Mouse (Mus musculus): ENCODE measurements around the gene Rbp3.

Gene Rbp3

DNA sequence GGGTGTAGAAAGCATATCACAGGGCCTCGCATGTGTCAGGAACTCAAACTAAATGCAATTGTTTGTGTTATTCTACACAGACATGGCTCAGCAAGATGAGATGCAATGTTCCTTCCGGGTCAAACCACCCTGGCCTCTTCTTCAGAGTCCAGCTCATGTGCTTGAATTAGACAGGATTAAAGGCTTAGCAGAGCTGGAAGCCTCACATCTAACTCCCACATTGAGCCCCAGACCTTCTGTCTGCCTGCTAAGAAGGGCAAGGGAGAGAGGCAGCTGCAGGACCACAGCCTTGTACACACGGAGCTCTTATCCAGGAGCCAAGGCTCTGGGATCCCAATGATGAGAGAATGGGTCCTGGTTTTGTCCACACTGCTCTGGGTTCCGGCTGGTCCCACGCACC lies at the start of gene Rbp3:
Gene Rbp3, plus strand, starts transcription at position 243 of the 400 bp plus-strand sequence.
- DNase-seq, result no peak

DNA sequence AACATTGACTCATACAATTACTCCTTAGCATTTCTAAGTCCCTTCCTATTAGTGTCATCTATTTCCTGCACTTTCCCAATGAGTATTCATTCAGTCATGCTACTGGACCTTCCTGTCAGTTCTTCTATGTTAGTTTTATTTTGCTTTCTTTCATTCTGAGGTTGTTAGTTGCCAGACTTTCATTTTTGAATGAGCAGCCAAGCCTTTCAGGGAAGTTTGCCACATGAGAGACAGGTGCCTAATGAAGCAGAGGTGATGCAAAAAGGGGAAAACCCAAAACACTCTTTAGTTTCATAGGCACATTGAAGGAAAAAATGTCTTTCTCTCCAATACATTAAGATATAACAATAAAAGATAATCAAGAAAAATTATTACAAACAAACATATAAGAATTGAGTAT lies 49.0 kb upstream of the Rbp3 start:
- no peak for DNase-seq

DNA sequence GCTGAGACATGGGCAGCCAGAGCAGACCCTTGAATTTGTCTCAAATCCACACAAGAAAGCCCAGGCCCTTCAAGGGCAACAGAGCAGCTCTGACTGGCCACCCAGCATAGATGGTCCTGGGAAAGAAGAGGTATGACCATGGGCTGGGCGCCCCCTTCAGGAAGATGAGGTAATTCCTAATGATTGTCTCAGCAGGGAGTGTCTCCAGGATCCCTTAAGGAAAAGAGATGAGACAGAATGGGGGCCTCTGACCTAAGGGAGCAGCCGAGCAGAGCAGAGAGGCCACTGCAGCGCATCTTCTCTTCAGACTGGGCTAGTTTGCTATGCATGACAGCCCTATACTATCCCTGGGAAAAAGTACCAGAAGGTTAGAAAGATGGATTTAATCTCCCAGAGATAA lies 40.1 kb upstream of the Rbp3 start:
- DNase-seq, result peak; percentile 18 to 20

DNA sequence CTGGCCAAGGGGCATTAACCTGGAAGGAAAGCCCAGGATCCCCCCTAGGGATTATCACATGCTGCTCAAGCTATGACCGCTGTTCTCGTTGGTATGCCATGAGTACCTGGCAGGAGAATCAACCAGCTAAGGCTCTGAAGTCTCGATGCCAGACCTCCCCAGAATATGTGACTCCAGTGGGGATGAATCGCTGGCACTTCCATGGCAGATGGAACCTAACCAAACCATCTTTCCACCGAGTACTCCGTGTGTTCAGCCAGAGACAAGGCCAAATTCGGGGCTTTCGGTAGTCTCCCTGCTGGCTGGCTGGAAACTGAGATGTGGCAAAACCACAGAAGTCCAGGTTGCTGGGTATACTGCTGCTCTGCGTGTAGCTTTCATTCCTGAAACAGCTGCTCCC lies 39.6 kb upstream of the Rbp3 start:
- DNase-seq, result no peak

DNA sequence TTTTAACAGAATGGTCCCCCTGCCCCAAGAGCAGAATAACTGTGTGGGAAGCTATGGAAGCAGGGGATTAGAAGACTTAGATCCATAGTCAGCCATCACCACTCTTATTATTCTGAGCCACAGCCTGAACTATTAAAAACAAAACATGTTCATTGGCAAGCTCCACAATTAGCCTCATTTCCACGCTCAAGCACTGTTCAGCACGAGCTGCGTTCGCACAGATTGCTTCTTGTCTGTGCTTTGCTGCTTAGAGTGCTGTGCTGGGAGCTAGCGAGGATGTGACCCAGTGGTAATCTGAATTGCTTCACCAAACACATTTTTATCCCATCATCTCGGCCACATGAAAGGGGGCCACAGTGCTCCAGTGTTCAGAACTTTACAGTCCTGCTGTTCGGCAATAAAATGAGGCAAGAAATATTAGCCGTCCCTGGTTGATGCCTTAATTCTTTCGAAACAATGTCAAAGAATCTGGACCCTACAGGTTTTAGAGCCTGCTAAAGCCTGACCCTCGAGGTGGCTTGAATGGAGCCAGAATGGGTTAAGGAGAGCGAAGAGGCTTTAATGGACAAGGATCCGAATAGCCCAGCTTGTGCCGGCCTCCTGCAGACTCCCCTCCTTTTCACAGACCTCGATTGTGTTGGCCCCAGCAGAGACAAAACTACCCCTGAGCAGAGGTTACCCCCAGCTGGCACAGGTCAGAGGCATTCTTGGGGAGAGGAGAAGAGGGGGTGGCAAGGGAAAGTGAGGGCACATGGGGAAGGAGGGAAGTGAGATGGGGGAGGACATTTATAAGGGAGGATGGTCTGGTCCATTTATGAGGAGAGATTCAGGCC lies 32.9 kb upstream of the Rbp3 start:
- DNase-seq, result no peak

DNA sequence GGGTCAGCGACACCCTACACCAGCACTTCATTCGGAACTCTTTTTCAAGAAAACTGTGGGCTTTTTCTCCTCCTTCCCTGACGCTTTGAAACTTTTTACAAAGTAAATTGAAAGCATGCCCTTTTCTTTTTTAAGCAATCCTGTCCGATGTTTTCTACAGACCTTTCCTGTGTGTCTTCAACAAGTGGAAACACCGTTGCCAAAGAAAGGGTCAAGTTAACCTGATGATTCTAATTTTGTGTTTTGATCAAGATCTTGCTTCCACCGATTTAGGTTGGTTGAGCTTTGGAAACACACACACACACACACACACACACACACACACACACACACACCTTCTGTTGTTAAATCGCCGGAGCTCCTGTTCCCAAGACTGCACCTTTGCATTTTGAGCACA lies 31.0 kb upstream of the Rbp3 start:
- DNase-seq, result no peak

DNA sequence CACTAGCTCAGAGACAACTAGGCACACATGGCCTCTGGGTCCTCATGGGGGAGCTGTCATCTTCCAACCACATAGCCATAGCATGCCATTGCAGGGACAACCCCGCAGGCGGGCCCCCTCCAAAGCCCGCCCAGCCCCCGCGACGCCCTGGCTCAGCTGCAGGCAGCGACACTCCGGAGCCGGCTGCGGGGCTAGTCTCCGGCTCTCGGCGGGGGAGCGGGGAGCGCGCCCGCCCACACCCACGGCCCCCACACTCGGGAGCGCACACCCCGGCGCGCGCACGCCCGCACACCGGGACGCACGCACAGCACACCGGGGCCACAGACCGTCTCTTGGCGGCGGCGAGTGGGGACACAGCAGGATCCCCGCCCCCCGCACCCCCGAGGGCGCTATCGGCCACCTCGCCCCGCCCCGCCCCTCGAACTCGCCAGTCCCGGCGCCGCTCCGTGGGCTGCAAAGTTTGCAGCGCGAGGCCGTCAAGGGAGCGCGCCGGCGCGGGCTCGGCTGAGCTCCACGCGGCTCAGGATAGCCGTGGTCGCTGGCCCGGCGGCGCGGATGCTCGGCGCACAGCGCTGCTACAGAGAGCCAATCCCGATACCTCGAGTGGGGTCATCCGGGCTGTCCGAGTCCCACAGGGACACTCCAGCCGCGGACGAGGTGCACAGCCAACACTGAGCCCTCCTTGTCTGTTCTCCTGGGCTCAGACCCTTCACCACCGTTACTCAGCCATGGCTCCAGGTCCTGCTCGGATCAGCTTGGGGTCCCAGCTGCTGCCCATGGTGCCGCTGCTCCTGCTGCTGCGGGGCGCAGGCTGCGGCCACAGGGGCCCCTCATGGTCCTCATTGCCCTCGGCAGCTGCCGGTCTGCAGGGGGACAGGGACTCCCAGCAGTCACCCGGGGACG lies 30.4 kb upstream of the Rbp3 start, which contains the start of gene Gdf10:
Gene Gdf10, plus strand, starts transcription at position 420 of the 903 bp plus-strand sequence.
- no peak for DNase-seq

DNA sequence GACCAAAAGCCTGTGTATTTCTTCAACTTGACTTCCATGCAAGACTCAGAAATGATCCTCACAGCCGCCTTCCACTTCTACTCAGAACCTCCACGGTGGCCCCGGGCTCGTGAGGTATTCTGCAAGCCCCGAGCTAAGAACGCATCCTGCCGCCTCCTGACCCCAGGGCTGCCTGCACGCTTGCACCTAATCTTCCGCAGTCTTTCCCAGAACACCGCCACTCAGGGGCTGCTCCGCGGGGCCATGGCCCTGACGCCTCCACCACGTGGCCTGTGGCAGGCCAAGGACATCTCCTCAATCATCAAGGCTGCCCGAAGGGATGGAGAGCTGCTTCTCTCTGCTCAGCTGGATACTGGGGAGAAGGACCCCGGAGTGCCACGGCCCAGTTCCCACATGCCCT lies 21.9 kb upstream of the Rbp3 start:
- DNase-seq, result no peak

DNA sequence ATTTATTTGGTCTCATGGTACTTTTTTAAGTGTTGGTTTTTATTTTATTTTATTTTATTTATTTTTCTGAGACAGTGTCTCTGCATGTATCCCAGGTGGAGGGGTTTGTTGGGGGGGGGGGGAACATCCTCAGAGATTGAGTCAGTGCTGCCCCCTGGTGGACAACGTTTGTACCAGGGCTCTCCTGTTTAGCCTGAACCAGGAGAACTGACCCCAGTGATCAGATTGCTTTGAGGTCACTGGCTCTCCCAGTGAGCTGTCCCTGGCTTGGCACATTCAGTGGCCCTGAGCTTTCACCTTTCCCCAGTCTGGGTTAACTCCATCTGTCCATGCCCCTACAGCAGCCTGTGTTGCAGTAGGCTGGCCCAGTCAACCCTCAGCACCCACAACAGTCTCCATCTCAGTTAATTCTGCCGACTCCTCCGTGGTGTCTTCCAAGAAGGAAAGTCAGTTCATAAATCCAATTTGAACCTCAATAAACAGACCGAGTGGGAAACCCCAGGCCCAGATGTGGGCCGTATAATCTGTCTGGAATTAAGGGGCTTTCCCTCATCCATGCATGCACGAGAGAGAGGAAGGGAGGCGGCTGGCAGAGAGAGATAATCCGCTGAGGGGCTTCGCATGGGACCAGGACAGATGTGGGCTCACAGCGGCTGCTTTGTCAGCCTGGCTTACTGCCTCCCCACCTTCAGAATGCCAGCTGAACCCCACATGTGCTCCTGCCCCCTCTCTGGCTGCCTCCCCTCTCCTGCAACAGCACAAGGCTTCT lies 20.7 kb upstream of the Rbp3 start:
- peak; percentile 58 to 65 for DNase-seq

DNA sequence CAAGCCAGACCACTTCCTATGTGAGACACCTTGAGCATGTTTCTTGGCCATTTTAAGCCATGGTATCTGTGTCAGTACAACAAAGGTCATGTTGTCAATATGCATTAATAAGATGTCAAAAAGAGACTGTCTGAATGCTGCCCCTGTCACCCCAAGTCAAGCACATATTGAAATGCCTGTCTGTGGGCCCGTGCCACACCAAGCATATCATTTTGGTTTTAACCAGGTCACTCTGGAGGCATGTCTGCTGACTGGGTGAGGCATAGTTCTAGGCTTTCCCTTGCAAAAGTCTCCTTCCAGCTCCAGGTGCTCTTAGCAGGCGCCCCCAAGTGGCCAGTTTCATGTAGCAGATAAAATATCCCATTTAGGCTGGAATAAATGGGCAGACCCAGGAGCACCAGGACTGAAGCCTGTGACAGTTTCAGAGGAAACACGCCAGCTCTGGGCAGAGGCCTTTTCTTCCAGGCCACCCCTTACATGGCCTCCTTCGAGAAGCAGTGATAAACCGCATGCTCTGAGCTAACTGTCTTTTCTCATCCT lies 20.0 kb upstream of the Rbp3 start:
- peak; percentile 41 to 58 for DNase-seq

DNA sequence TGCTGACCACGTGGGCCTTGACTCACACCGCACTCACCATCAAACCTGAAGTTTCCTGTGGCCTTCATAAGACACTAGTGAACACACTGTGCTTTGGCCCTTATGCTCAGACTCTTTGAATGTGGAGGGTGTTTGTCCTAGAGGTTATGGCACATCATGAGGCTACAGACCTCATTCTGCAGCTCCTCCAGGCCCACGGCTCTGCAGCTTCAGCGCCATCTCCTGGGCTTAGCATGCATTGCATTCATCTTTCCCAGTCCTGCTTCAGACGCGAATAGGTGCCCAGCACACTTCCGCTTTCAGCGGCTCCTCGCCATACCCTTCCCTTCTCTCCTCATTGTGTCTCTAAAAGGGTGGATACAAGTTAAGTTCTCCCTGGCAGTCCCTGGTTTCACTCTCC lies 14.7 kb upstream of the Rbp3 start:
- peak; percentile 67 to 68 for DNase-seq

DNA sequence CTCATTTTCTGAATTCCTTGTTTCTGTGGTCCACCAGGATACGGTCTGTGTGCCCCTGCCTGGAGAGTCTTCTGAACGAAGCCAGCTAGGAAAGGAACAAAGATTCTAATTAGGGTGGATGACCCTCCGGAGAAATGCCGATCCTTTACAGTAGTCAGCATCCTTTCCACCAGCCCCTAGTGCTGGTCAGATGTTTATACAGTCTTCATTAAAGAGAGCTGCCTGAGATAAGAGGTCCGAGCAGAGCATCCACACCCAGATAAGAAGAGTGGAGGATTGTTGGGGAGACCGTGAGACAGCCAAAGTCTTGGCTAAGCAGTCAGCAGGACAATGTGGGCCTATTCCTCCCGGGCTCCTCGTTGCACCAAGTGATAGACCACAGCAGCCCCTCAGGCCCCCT lies 13.1 kb upstream of the Rbp3 start, which contains the start of gene Gdf2:
Gene Gdf2, plus strand, starts transcription at position 301 of the 400 bp plus-strand sequence.
- no peak for DNase-seq

DNA sequence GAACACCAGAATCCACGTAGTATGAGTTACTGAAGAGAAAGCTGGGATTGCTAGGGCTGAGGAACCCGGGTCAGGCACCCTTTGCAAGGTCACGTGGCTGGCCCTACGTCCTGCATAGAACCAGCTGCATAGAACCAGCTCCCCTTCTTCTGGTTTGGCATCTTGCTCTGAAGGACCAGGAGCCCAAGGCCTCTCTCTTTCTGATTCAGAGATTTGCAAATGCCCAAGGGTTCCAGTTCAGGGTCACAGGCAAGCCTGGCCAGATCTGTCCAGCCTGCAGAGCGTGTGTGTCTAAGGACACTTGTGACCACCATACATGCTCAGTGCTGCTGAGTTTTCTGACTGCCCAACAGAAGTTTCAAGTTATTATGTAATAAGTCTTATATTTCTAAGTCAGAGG lies 11.6 kb upstream of the Rbp3 start:
- no peak for DNase-seq

DNA sequence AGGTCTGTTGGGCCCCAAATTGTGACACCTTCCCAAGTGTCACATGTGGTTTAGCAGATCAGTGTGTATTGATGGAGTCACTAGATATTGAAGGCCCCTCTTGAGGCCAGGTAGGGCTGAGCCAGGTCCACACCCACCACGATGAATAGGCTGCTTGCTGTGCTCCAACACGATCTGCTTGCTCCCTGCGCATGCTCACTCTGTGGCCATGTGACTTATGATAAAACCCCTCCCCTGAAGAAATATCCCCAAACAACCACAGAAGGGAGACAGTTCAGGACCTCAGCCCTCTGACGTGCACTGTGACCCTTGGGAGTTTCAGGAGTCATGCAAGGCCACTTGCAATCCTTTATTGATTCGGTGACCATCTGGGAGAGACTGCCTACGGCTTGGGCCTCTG lies 7.7 kb upstream of the Rbp3 start:
- no peak for DNase-seq

DNA sequence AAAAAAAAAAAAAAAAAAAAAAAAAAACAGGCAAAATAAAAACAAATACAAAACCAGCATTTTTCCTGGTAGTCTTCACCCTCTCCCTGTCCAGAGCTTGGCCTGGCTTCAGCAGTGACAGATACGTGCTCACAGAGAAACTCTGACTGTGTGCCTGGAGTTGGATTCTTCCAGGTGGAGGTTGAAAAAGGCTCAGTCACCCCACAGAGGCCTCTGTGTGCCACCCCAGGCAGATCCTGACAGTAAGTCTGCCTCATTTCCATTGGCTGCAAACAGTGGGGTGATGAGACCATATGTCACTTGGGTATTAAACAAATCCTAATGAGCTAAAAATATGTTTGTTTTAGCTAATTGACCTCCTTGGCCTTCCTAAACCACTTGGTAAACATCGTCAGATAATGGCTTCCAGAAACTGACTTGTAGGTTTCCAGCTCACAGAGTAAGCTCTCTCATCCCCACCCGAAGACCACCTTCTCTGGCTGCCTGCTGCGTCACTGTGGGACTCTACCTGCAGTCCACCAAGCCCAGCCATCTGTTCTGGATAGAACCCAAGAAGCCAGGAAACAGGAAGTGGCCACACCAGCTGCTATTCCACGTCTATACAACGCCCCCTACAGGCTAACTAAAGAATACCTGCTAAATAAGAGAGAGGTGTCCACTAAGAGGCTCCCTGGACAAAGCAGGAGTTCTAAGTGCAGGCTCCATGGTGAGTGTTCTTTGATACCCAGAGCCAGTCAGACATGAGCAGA lies 1.4 kb upstream of the Rbp3 start:
- peak; percentile 21 to 35 for DNase-seq

DNA sequence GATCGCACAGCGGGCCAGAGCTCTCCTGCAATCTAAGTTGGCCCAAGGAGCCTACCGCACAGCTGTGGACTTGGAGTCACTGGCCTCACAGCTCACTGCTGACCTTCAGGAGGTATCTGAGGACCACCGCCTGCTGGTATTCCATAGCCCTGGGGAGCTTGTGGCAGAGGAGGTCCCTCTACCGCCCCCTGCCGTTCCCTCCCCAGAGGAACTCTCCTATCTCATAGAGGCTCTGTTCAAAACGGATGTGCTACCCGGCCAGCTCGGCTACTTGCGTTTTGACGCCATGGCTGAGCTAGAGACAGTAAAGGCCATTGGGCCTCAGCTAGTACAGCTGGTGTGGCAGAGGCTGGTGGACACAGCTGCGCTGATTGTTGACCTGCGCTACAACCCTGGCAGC lies 2.3 kb downstream of the Rbp3 start:
- DNase-seq, result no peak

DNA sequence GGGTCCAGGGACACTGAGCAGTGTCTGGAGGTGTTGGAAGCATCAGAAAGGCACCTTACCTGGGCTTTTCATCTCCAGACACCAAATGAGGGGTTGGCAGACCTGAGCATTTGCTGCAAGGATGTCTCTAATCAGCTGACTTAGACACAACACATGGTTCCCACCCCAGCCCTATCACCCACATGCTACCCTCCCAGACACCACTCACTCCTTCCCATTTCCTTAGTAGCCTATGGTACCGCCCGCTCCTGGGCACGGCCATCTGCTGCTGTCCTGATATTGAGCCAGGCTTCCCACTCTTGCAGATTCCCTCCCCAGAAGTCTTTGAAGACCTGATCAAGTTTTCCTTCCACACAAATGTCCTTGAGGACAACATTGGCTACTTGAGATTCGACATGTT lies 4.4 kb downstream of the Rbp3 start:
- no peak for DNase-seq

DNA sequence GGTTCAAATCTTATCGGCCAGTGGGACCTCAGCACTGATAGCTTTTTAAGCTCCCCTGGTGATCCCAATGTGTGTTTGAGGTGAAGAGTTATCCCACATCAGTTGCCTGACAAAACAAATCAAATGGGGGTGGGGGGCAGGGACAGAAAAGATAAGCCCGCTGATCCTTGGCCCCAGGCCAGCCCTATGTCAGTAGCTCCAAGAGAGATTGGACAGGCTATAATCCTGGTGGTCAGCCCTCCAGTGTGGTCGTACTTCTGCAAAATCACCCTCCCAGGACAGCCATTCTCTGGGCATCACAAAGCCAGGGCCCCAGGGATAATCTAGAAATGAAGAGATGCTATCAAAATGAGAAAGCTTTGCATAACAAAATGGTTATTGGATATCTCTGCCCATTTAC lies 5.0 kb downstream of the Rbp3 start:
- no peak for DNase-seq

DNA sequence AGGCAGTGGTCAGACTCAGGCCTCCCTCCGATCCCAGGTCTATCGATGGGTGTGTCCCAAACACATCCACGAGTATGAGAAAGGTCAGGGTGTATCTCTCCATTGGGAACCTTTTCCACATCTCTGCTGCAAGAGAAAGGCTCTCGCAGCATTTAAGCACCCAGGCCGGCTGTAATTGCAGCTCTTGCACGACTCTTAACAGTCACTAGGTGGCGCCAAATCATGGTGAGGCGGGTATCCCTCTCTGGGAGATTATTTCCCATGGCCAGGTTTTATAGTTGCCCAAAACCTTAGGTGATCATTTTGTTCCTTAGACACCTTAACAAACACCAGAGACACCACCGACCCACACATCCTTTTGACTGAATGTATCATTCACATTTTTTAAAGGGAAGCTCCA lies 5.5 kb downstream of the Rbp3 start:
- DNase-seq, result peak; percentile 66 to 69

DNA sequence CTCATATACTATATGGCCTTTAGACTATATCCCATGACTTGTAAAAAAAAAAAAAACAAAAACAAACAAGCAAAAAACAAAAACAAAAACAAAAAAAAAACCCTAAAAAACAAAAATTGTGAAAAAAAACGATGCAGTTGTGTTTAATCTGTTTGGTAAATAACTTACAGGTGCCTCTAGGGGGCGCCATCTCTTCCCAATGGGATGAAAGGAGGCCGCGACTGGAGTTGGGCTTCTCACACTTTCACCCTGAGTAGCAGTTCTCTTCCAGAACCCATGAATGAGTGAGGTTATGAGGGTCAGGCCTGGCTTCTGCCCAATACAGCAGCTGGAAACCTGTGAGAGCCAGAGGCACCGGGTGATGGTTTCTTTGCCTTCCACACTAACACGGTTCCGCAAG lies 11.9 kb downstream of the Rbp3 start:
- no peak for DNase-seq

DNA sequence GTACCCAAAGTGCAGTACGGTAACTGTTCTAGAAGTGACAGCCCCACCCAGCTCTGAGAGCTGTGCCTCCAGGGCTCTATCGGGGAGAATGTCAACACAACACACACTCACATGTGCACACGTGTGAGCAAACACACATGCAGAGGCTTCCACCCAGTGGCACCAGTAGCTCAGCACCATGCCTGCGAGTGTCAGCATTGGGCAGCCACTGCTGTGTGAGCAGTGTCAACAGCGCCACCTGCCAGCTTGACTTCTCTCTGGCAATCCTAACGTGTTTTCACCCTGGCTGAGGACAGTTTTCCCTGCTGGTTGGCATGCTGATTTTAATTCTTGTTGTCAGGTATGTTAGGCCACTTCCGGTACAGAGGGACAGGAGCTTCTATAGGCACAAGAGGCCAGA lies 18.9 kb downstream of the Rbp3 start:
- peak in 1 of 2 experiments; percentile 22 for DNase-seq

DNA sequence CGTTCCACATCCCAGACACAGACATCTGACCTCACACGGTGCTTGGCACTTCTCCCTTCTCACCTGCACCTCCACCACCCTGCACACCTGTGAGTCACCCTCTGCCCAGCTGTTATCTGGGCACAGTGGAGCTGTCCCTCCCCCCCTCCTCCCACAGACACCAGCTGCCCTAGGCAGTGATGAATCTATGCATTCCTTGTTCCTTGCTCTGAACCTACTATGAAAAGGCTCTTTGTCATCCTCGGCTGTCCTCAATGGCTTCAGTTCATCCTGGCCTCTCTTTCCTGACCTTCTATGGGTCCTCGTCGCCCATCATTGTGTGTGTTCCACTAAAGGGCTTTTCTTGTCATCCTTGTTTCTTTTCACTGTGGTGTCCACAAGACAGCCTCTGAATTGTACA lies 20.9 kb downstream of the Rbp3 start:
- no peak for DNase-seq

Data from cerebellum, adult 18-20 months (tissue).